In genomic region chr7:110221586-110222481, GRCm38 (mm10) we compare ENCODE assay signal across 8 mouse cellular contexts. TPM values are rescaled to one million over a fixed set of nuclear protein-coding genes. Genes with fewer than 3 reads are reported as not detected.
DNase-seq lines count a peak whose midpoint lies in the region; ATAC-seq and TF ChIP-seq lines count a peak whose summit lies in the region.

Swap70 (plus strand) TSS chr7:110221711.

- peak within 1 kb of the TSS; percentile 18; the same call in 1 of the 2 replicates for H3K27ac ChIP-seq in cerebellum, adult 2 months (ENCODE audit: insufficient read depth, low read length)
- peak within 1 kb of the TSS; percentile 95 for H3K27ac ChIP-seq in lung, embryonic 16.5 days (ENCODE audit: low read length)

- 0 out of 2 replicates have a peak, but pooled peaks have one; percentile 11 for TF ChIP-seq CTCF in G1E (IDR thresholded peaks at IDR 0.05; ENCODE audit: low read depth, low read length)
- 0 out of 2 replicates have a peak, but pooled peaks have one; percentile 17 for TF ChIP-seq CTCF in cerebellum, adult 2 months (IDR thresholded peaks at IDR 0.05; ENCODE audit: borderline replicate concordance, insufficient read depth, low read depth, low read length)

- peak; percentile 92 for DNase-seq in G1E (ENCODE audit: low spot score)
- peak; percentile 70 to 74 for DNase-seq in cerebellum, adult 2 months
- peak; percentile 92 for DNase-seq in forelimb bud, embryonic 11.5 days (ENCODE audit: low read depth, low spot score)
- DNase-seq in layer of hippocampus, adult 9-10 months (ENCODE audit: low spot score), result peak; percentile 51
- DNase-seq in ovary, postnatal 10 days (ENCODE audit: low spot score), result peak; percentile 42
- peak; percentile 71 to 76 for DNase-seq in thymus, postnatal 10 days (ENCODE audit: low spot score in 2 of 2)

- WGBS in cerebellum, adult 2 months, result under 1% methylated on average over 73 of the region's 73 CpGs
- under 1% methylated on average over 67 of the region's 73 CpGs for WGBS in lung, embryonic 16.5 days

- H3K4me1 ChIP-seq in G1E (ENCODE audit: insufficient read depth, low read depth, low read length), result peaks cover 31% of the 10 kb centered on the region
- H3K4me1 ChIP-seq in cerebellum, adult 2 months (ENCODE audit: control insufficient read depth, insufficient read depth, low read length), result no peaks in the 10 kb centered on the region
- H3K4me1 ChIP-seq in lung, embryonic 16.5 days (replicated peaks; ENCODE audit: control insufficient read depth, insufficient read depth, low read length), result peaks cover 11% of the 10 kb centered on the region

- peak within 1 kb of the TSS; percentile 94 for H3K4me3 ChIP-seq in G1E (ENCODE audit: low read depth, low read length)
- H3K4me3 ChIP-seq in cerebellum, adult 2 months (replicated peaks; ENCODE audit: insufficient read depth, low read depth, low read length), result peak within 1 kb of the TSS; percentile 79
- peak within 1 kb of the TSS; percentile 85 for H3K4me3 ChIP-seq in lung, embryonic 16.5 days (ENCODE audit: low read length)

- TF ChIP-seq POLR2A in cerebellum, adult 2 months (IDR thresholded peaks at IDR 0.05; ENCODE audit: borderline replicate concordance, insufficient read depth, low read length), result peak; percentile 76

- peak within 1 kb of the TSS; percentile 89 for H3K4me2 ChIP-seq in lung, embryonic 16.5 days (ENCODE audit: low read depth, low read length)

- no peaks in the 10 kb centered on the region for H3K27me3 ChIP-seq in G1E (ENCODE audit: insufficient read depth, low read length)
- H3K27me3 ChIP-seq in cerebellum, adult 2 months (ENCODE audit: control insufficient read depth, insufficient read depth, low read length), result no peaks in the 10 kb centered on the region
- no peaks in the 10 kb centered on the region for H3K27me3 ChIP-seq in lung, embryonic 16.5 days (ENCODE audit: control insufficient read depth, insufficient read depth, low read depth, low read length)

- H3K9me3 ChIP-seq in G1E (replicated peaks), result no peaks in the 10 kb centered on the region
- H3K9me3 ChIP-seq in lung, embryonic 16.5 days (ENCODE audit: control insufficient read depth, low read length), result no peaks in the 10 kb centered on the region

- peak; percentile 86 for ATAC-seq in G1E (ENCODE audit: extremely low read depth, insufficient number of reproducible peaks, low FRiP score, poor library complexity, severe bottlenecking)
- peak; percentile 94 to 95 for ATAC-seq in hematopoietic stem cell, adult 5-6 weeks (replicated peaks in 1 of 2; ENCODE audit: insufficient read depth in 1 of 2, low FRiP score in 2 of 2, low TSS enrichment in 1 of 2, low read depth in 1 of 2, poor library complexity in 2 of 2, severe bottlenecking in 2 of 2)
- ATAC-seq in lung, embryonic 16.5 days (ENCODE audit: low read depth), result peak; percentile 99

- H3K36me3 ChIP-seq in G1E (replicated peaks), result peaks cover 22% of the 10 kb centered on the region
- peaks cover 4% of the 10 kb centered on the region for H3K36me3 ChIP-seq in lung, embryonic 16.5 days (ENCODE audit: control insufficient read depth, insufficient read depth, low read length)

- peak within 1 kb of the TSS; percentile 95 for H3K9ac ChIP-seq in lung, embryonic 16.5 days (ENCODE audit: low read length)

RNA-seq across cellular contexts. Expression of gene Swap70, which starts in this region (rescaled TPM):
- total RNA-seq in G1E (2014; fragmentation: Nextera tagmentation), result 78.3 and 93.9 TPM in 2 replicates
- 201 and 233 TPM in 2 replicates for total RNA-seq in G1E (2017)
- 50.4 and 56.0 TPM in 2 replicates for polyA plus RNA-seq in G1E (2012)
- 5.2 and 5.4 TPM in 2 replicates for polyA plus RNA-seq in cerebellum, adult 2 months (2012; rRNA removed)
- total RNA-seq in hematopoietic stem cell, adult 5-6 weeks (2017), result 90.0 and 96.9 TPM in 2 replicates
- 39.4 and 40.6 TPM in 2 replicates for polyA plus RNA-seq in lung, embryonic 16.5 days (2015; fragmentation: Nextera tagmentation; extraction: Ambion mirVana)

Comparison
In these comparisons a context has a peak if more than half of its experiments do, and no peak if none do; other contexts are left out.
1. Peak in every context shown above with its lines: DNase-seq, ATAC-seq, H3K4me3 ChIP-seq and H3K27ac ChIP-seq.
2. DNase-seq: peak in every context shown above with its lines; median percentile 92 in G1E; 92 in forelimb bud, embryonic 11.5 days; 74 in thymus, postnatal 10 days; 72 in cerebellum, adult 2 months; 51 in layer of hippocampus, adult 9-10 months; 42 in ovary, postnatal 10 days.